Mouse (Mus musculus) c-Kit-positive CD71-positive TER-119-negative erythroid progenitor cells, embryonic 14.5 days (primary cell): ENCODE results near the gene Mrrf.
A peak's percentile ranks its signal among the peaks of the same experiment; 100 is the strongest.
"Not testable (repeated sequence)": the region's sequence is repeated elsewhere in the genome, so short reads cannot be mapped to it uniquely, and the experiment has no call there.

Experiments used
- DNase-seq: peaks from one replicate; pipeline ENCODE4 v3.0.0-alpha.2; 2013; ENCODE audit warnings: low read depth

The Mrrf gene

DNA sequence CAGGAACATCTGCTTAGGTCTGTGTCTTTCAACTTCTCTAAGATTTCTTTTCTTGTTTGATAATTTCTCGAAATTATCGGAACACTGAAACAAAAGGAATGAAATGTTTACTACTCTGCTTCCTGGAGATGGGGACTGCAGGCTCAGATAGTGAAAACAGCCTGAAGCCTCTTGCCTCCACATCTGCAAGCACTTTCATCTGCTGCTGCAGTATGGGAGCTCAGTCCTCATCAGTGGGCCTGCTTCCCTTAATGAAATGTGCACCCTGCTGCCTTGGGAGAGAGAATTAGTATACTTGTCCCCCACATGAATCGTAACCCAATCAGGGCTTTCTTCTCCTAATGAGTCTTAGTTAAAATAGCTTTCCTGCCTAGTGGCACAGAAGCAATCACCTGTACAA is 7.1 kb upstream of the Mrrf start:
- no peak for DNase-seq

DNA sequence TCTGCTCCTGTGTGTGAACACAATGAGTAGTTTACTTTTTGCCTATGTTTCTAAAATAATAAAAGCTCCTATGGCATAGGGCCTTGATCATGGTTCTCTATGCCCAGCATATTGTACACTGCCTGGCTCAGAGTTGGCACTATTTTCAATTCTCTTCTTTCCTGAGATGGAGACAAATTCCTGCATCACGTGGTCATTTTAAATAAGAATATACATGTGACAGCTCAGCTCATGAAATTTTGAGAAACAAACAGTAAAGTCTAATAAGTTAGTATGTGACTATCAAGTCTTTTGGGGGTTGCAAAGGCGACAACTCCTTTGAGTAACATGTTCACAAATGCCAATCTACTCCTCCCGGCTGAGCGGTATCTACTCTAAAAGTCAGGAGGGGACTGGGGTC is 302 bp upstream of the Mrrf start:
- peak; percentile 13 for DNase-seq

DNA sequence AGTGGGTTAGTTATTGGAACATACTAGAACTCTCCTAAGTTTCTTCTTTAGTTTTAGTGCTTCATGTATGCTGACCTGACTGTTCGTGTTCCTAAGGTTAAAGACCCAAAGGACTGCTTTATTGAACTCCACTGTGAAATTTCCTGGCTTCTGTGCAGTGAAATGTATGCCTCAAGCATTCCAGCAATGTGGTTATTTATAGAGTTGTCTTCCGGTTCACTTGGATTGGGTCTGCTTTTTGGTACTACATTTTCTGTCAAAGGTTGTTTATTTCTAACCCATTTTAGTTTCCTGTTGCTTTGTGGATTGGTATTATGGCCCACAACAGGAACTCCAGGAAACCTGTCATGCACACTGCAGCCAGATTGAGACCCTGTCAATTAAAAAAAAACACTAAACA is 2.9 kb downstream of the Mrrf start:
- no peak for DNase-seq

- no peak for DNase-seq
Measured at GRCm38 (mm10) chr2:36148876-36149365, 12.7 kb downstream of the Mrrf start.

- DNase-seq, result not testable (repeated sequence)
Measured at GRCm38 (mm10) chr2:36152401-36152800, 16.2 kb downstream of the Mrrf start.

GRCm38 (mm10) chr2:36157461-36157860 is 21.3 kb downstream of the Mrrf start:
- no peak for DNase-seq

DNA sequence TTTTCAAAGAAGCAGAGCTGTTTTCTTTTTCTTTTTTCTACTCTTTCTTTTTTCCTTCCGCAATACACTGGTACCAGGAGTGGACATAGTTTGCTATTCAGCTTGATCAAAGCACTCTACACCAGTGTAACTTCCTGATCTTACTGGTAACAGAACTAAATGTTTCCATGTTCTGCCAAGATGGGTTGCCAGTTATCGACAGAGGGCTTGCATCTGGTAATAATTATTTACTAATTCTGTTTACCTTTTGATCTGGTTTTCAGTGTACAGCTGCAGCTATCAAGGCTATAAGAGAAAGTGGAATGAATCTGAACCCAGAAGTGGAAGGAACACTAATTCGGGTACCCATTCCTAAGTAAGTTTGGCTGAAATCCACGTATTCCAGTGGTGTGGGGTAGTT is 23.1 kb downstream of the Mrrf start:
- no peak for DNase-seq

GRCm38 (mm10) chr2:36167990-36168618 is 31.9 kb downstream of the Mrrf start:
- DNase-seq, result no peak

- no peak for DNase-seq
Measured at GRCm38 (mm10) chr2:36169176-36169575, 33.0 kb downstream of the Mrrf start.

- DNase-seq, result no peak
Measured at GRCm38 (mm10) chr2:36172136-36172535, 35.9 kb downstream of the Mrrf start.

DNA sequence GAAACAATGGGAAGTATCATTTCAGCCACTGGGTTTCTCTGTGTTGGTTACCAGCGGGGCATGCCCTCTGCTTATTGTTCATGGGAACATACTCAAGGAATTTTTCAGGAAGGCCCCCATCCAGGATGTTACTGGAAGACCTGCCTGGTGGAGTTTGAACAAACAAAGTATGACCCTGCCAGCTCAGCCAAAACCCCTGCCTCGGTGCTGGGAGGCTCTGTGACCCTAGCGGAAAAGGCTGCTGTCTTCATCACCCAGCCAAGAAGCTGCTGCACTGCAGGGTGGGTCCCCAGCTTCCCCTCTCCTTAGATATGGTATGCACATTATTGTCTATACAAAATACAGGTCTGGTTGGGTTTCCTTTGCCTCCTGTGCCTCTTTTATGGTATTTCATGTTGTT is 36.4 kb downstream of the Mrrf start:
- DNase-seq, result no peak

- DNase-seq, result no peak
Measured at GRCm38 (mm10) chr2:36179487-36179886, 43.3 kb downstream of the Mrrf start.

- not testable (repeated sequence) for DNase-seq
Measured at GRCm38 (mm10) chr2:36181587-36182368, 45.6 kb downstream of the Mrrf start.

DNA sequence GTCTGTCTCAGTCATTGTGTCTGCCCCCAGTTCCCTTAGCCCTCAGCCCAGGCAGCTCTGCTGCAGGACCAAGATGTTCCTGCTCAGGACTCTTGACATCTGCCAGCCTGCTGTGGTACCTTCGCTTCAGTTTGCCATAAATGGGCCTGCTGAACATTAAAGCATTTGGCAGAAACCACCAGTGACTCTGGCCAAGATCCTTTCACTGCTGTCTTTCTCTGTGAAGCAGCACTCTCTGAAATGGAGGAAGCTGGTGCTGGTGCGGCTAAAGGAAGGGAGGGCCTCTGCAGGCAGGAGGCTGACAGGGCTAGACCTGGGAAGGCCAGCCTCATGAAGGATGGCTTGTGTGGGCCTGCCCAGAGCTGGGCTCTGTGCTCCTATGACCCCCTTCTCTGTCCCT is 47.1 kb downstream of the Mrrf start:
- no peak for DNase-seq

DNA sequence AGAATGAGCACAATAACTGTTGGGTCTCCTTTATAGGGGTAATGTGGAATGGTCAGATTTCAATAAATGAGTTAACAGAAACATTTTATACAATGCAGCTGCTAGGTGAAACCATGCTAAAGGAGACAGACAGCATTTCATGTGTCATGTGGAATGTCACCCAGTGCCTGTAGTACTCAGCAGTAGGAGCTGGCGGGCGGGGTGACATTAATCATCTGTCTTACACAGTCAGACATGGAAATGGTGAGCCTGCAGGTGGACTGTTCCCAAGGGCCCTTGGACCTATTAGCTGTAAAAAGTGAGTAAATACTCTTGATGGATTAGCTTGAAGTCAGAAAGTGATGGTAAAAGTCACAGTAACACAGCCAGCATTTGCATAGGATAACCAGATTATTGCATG is 48.0 kb downstream of the Mrrf start:
- DNase-seq, result no peak

- no peak for DNase-seq
Measured at GRCm38 (mm10) chr2:36184876-36185275, 48.7 kb downstream of the Mrrf start.

GRCm38 (mm10) chr2:36189200-36189599 is 53.0 kb downstream of the Mrrf start:
- DNase-seq, result not testable (repeated sequence)

GRCm38 (mm10) chr2:36191098-36191941 is 55.1 kb downstream of the Mrrf start:
- DNase-seq, result no peak

DNA sequence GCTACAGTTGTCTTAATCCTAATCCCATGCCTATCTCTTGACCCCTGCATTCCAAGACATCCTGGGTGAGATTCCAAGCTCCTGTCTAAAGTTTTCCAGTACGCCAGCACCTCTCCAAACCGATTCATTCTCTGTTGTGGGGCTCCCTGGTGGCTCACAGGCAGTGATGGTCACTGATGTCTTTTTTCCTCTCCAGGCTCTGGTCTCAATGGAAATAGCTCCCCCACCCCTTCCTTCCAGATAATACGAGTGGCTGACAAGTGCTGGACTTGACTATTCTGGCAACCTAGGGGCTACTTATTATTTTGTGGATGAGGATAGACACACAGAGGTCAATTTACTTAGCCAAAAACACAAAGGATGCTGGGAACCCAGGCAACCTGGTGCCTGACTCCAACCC is 60.8 kb downstream of the Mrrf start:
- DNase-seq, result no peak

- DNase-seq, result peak; percentile 84
Measured at GRCm38 (mm10) chr2:36197919-36198881, 62.0 kb downstream of the Mrrf start.

GRCm38 (mm10) chr2:36198882-36199262 is 62.7 kb downstream of the Mrrf start:
- no peak for DNase-seq
